Mouse (Mus musculus) gastrocnemius, adult 8-10 months (tissue): ENCODE measurements at regions not wholly inside any gene's neighbourhood (a gene's known extent, or its start where the extent isn't known, plus 50 kb on each side); places are given as distances from the start of the nearest gene placed in this dataset.

Source experiments
- DNase-seq, 2 experiments: peaks; one replicate each; pipeline ENCODE4 v3.0.0; 2022; ENCODE audit warnings: low spot score in 2 of 2

DNA sequence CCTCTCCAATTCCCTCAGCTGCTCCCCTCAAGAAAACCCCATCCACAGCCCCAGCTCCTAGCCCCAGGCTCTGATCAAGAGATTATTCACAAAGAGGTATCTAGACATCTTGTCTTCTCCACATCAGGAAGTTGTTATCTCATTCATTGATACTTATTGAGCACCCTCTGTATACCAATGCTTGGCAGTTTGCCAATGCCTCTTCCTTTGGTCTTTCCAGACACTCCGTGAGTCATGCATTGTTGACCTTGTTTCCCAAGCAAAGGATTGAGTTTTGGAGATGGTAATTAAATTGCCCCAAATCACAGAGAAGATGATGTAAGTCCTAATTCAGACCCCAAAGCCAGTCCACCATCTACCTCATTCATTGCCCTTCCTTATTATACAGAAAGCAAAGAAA is 235.9 kb upstream of the Zmiz1 start:
- DNase-seq = no peak

DNA sequence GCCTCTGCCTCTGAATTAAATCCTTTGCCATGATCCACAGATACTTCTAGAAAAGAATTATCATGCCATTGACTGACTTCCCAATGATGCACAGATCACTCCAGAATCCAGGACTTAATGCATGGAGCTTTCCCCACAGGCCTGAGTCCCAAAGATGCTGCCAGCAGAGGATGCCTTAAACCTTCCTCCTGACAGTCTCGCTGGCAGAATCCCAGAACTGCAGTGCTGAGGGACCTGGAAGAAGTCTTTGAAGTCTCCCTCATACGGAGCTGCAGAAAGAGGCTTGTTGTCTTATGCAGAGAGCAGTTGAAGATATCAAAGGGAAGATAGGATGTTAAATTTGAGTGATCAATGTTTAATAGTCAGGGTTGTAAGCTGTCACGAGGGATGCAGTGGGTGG is 233.8 kb upstream of the Zmiz1 start:
- DNase-seq = no peak

DNA sequence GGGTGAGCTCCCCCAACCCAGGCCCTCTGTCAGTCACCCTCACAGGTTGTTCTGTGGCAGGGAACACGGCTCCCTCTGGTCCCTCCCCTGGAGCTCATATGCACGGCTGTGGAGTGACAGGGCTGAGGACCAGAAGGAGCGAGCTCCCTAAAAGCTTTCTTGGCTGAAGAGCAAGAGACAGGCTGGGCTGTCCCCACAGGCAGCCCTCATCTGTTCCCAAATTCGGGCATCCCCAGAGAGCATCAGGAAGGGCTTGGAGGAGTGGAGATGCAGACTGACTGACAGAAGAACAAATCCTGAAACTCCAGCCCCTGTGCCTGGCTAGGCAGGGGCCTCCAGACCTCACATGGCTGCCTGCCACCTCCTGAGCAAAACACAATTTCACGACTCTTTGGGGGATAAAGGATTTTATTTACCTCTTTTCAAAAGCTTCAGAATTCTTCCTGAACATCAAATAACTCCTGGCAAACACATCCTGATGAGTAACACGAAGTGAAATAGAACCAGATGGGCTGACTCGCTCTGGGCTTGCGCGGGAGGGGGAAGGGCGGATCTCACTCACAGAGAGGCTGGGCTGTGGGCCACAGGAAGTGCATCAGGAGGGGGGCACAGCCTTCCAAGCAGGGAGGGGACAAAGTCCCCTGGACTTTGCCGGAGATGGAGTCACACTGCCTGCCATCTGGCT is 232.7 kb upstream of the Zmiz1 start:
- DNase-seq = peak; percentile 82 to 88

DNA sequence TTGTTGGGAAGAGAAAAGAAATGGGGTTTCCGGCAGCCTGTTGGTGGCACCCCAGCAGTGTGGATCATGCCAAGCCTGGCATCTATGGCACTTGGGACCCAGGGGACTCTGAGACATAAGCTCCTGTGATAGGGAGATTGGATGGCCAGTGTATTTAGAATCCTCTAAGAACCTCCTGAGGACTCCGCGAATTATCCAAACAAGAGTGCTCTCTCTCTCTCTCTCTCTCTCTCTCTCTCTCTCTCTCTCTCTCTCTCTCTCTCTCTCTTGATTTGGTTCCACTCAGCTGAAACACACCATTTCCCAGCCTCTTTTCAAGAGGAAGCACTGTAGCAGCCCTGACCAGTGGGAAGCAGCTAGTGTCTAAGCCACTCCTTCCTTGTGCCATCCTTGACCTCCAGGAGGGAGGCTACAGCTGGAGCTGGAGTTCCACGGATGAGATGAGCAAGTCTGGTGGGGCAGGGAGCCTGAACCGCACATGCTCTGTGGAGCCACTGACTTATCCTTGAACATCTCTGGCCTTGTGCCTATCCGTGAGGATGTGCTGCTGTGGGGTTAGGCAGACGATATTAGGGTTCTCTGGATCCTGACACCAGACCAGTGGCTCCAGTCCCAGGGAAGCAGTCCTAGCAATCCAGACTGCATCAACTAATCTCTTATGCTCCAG is 232.0 kb upstream of the Zmiz1 start:
- peak; percentile 14 to 50 for DNase-seq

DNA sequence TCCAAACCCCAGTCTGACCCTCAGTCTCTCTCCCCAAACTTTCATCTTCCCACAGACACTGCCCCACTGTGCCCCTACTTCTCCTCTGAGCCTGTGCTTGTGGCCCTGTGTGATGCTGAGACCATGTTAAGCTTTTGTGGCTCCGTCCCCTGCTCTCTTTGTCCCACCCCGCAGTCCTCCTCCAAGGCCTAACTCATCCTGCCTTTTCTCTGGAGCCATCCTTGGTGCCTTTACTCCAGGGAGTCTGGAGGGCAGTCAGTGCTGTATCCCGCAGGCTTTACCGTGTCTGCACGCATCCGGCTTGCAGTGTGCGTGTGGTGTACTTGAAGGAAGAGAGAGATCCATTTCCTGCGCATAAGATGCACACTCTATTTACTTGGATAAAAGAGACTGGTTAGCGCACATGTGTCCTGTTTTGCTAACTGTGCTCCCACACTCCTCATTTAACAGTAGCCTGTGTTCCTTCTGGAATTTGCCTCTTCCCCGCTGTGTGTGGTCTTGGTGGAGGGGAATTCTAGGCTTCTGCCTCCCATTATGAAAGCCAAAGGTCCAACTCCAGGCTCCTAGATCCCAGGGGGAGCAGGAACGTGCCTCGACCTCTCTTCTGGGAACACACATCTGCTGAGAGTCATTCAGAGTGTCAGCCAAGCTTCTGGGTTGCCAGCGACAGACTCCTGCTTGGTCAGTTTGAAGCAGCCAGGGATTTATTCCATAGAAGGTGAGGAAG is 230.5 kb upstream of the Zmiz1 start:
- DNase-seq = peak in 1 of 2 experiments; percentile 17

DNA sequence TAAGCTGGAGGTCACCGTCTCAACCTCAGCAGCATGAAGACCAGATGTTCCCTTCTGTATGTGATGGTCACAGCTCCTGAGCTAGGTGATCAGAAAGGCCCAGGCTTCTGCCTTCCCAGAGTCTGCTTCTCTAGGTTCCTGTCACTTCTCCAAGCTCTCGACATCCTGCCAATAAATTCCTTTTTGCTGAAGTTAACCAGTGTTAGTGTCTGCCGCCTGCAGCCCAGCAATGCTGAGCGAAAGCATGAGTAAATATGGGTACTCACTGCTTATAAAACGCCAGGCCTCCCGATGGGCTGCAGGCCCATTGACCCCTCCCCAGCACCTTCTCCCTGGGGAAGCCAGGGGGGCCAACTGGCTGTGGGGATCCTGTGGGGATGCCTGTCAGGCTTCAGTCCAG is 229.4 kb upstream of the Zmiz1 start:
- no peak for DNase-seq

DNA sequence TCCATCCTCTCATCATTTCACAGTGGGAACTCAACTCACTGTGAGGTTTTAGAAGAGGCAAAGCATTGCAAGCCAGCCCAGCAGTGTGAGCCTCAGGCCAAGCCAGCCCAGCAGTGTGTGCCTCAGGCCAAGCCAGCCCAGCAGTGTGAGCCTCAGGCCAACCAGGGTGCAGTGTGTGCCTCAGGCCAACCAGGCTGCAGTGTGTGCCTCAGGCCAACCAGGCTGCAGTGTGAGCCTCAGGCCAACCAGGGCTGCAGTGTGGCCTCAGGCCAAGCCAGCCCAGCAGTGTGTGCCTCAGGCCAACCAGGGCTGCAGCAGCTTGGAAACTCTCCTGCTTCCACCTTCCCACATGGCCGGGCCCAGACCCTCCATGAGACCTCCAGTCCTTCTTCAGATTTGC is 227.1 kb upstream of the Zmiz1 start:
- DNase-seq = no peak

DNA sequence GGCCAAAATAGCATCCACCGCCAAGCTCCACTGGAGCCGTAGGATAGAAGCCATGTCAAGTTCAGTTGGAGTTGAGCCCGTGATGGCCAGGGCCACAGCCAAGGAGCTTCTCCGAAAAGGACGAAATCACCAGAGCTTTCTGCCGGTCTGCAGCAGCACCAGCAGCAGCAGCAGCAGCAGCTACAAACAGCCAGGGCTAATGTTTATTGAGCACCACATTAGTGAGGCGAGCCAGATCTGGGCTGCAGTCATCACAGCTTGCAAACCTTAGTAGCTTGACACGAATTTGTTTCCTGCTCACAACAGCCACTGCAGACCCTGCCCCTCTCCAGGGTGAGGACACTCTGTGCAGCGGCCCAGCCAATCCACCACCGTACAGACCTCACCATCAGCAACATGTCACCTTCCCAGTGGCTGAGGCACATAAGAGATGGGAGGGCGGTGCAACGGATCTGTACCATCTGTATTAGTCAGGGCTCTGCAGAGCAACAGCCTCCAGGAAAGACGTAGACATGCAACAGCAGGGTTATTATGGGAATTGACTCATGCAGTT is 222.5 kb upstream of the Zmiz1 start:
- DNase-seq = peak in 1 of 2 experiments; percentile 54

DNA sequence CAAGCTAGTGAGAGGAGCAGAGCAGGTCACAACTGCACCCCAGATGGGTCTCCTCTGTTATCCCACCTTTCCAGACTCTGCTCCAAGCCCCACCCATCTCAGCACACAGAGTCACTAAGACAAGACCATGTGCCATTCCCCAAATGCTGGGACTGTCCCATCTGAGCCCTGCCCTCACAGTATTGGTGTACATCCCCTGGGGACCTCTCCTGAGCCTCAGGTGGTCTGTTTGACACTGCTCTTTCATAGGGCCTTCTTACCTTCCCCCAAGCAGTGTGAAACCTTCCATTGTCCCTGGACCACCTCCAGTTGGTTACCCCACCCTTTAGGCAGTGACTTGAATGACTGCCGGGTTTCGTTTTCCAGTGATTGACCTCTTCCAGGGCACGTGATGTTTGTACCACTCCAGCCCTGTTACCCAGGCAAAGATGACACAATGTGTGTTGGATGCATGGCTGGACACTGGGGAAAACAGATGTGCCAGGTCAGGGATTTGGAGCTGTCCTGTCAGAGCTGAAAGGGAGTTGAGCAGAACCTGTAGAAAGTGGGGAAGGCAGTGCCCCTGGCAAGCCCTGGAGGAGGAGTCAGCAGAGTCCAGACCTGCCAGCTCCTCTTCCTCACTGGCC is 219.5 kb upstream of the Zmiz1 start:
- no peak for DNase-seq

DNA sequence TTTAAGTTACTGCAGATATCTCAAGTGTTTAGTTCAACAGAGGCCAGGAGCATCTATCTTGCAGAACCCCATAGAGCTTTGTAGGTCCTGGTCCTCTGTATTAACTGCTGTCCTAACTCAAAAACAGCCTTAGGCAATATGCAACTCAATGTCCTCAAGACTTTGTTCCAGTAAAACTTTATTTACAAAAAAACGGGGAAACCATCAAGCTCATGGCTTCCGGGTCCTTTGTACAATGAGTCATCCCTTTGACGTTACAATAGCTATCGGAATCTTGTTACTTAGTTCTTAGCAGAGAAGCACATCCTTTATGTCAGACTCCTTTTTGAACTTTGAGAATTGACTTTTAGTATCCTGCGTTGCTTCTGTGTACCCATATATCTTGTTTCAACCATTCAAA is 216.2 kb upstream of the Zmiz1 start:
- DNase-seq = no peak

DNA sequence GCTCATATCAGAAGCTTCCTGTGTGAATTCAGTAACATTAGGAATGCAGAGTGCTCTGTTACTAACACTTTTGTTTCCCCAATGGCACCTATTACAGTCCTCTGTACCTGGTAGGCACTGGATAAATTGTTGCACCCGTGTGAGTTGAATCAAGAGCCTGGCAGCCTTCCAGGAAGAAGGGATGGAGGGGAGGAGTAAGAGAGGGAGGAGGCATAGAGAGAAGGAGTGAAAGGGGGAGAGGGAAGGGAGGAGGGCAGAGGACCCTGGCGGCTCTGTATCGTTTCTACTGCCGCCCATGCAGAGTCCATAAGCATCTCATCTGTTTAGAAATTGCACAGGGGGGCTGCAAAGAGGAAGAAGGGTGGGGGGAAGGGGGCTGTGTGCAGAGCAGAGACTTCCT is 215.7 kb upstream of the Zmiz1 start:
- no peak for DNase-seq

DNA sequence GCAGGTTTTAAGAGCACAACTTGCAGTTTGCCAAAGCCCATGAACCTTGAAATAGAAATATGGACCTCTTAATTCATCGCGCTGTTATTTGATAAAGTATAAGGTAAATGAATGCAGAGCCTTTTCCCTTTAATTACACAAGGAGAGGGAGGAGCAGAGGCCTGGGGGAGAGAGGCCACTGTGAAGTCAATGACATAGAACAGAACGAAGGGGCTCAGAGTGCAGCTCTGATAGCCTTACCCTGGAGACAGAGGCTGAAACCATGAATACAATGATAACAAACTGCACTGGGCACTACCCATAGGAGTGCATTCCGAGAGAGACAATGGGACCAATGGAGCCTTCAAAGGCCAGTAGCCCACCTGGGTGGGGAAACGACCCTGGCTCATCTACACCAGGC is 215.3 kb upstream of the Zmiz1 start:
- no peak for DNase-seq

DNA sequence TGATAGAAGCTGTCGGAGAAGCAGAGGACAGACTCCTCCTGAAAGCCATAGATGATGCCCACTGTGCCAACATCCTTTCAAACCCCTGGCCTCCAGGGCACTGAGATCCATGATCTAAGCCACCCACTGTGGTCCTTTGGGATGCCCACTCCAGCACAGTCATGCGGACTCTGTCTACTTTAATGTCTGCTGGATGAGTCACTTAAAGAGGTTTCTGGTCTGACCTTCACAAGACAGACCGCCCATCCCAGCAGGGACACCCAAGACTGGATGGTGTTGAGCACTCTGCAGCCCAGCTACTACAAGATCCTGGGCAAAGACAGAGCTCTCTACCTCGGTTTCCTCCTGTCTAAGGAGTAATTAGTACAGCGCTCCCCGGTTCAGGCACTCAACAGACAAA is 214.1 kb upstream of the Zmiz1 start:
- DNase-seq = no peak

DNA sequence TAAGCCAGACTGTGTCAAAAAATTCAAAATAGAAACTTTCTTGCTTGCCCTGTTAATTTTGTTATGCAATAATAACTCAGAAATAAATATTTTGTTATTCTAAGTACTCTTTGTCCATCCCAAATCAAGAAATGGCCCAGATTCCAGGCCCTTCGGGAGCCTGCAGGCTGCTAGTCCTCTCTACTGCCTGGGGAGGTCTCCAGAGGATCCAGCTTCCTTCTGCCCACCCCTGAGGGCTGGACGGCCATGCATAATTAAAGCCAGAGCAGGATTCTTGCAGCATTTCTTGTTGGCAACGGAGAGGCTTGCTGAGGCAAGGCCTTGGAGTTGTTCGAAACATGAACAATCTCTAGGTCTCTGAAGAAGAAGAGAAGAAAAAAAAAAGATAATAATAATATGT is 213.3 kb upstream of the Zmiz1 start:
- peak; percentile 25 to 63 for DNase-seq

DNA sequence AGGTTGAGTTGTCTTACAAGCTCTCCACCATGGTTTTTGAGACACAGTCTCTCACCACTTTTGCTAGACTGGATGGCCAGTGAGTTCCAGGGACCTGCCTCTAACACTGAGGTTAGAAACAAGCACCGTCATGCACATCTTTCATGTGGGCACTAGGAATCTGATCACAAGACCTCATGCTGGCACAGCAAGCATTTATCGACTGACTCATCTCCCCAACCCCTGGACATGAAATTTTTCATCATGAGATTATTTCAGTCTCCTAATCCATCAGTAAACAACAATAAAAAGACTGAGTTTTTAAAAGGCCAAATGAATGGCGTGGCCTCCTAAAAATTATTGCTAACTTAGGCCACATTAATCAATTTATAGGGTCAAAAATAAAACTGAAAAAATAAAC is 210.0 kb upstream of the Zmiz1 start:
- no peak for DNase-seq

DNA sequence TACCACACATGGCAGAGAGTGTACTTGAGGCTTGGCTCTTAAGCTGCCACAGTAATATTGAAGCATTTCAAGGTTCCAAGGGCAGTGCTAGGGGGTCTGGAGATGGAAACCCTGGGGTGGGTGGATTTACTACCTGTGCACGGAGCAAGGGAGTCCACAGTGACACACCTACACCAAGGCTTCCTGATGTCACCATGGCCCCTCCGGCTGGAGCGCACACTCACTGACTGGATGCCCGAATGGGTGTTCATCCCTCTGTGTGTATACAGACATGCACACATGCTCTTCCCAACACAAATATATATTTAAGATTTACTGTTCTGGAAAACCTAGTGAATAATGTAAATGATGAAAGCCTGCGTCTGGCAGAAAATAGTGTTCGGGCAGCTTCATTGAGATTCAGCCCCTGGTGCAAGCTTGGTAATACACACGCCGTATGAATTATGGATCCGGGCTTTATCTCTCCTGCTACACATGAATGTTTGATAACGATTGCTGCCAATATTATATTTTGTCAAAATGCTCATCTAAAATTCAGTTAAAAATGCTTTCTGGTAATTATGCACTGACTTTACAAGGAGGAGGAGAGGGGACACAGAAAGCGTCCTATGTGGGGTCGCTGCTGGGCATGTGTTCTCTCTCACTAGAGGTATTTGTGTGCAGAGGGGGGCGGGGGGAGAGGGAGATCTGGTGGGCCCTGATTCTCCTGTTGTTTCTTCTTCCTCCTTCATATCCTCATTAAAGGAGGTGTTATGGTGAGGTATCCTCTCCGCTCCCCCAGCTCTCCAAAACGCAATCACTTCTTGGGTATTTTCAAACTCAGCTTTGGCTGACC is 205.8 kb upstream of the Zmiz1 start:
- DNase-seq = no peak

DNA sequence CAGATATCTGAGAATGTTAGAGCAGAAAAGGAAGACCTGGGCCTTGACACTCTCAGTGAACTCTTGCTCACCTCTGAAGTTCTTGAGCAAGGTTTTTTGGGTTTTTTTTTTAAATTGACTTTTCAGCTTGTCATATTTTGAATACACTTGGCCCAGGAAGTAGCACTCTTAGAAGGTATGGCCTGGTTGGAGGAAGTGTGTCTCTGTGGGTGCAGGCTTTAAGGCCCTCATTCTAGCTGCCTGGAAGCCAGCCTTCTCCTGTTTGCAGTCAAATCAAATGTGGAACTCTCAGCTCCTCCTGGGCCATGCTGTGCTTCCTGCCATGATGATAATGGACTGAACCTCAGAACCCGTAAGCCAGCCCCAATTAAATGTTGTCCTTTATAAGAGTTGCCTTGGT is 195.9 kb upstream of the Zmiz1 start:
- no peak for DNase-seq

DNA sequence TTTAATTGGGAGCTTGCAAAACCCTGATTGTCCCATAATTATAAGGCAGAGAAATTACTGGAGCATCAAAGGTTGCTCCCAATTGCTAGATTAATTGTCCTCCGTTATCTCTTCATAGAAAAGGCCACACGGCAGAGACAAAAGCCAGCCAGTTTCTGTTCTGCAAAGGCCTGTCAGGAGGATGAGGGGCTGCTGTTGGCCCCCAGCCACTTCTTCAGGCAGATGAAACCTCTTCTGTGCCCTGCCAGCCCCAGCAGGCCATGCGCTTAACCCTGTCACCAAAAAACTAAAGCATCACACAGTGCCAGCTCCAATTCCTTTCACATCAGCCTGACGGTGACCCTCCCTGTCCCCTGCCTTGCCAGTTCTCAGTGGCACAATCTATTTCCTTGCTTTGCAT is 192.1 kb upstream of the Zmiz1 start:
- DNase-seq = no peak

DNA sequence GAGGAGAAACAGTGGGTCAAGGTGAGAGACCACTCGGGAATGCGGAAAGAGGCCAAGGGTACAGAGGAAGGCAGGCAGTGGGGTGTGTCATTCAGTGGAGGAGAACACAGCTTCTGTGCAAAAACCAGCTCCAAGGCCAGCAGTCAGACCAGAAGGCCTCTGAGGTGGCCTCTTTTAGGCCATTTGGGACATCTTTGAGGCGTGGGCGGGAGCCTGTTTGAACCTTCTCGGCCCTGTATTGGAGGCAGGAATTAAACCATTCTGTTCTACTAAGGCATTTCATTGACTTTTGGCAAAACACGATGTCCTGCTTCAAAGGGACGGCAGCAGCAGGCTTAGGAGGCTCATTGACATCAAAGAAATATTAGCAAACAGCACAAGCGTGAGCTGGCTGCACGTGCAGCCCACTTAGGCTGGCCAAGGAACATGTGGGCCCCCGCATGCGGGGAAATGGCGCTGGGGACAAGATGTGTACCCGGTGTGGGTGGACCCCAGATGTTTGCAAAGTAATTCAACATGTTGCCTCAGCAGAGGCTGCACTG is 190.8 kb upstream of the Zmiz1 start:
- peak in 1 of 2 experiments; percentile 11 for DNase-seq

DNA sequence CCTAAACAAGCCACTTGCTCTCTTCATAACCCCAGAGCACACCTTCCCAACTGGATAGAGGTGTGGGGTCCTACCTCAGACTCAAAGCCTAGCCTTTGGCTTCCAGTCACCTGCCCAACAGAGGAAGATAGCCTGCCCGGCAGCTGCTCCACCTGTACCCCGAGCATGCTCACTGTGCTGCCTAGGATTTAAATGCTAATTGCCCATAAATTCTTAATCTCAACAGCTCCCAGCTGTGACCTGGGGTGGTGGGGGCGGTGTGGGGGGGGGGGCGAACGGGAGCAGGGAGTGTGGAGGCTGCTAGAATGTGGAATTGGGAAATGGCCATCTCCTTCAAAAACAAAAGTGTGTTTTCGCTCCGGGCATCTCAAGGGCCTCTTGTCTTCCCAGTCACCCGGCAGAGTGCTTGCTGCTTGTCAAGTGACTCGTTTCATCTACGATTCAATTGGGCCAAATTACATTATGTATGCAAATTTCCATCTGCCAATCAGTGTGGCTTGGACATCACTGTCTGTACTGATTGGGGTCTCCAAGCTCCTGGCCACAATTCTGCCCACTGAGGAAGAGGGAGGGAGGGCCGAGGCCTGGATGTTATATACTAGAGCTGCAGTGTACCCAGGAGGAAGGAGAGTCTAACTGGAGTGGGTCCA is 188.6 kb upstream of the Zmiz1 start:
- DNase-seq = no peak
